14 mouse cellular contexts compared by ENCODE assay signal in the genomic region with DNA sequence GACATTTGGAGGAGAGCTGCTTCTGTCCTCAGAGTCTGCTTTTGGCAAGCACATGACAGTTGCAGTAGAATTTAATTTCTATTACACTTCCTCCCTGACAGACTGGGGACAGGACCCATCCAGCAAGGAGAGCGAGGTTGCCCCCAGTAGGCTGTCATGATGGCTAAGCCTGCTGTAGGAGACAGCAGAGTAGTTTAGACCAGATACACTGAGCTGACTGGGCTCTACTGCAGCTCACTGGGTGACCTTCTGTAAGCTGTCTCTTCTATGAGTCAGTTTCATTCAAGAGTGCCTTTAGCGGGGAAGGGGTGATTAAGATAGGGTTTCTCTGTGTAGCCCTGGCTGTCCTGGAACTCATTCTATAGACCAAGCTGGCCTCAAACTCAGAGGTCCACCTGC. TPM values are rescaled to one million over a fixed set of nuclear protein-coding genes. Genes with fewer than 3 reads are reported as not detected.
DNase-seq lines count a peak whose midpoint lies in the region; ATAC-seq and TF ChIP-seq lines count a peak whose summit lies in the region.
"Had no signal": no experiment of that assay in that cellular context is flagged by ENCODE, and none has a peak within 500 bp of the region (broad histone marks: within the 10 kb centered on the region; RNA-seq: fewer than 3 reads in every experiment).

No protein-coding gene starts in this region.

- no peak for ATAC-seq in hindbrain, postnatal 0 days
- ATAC-seq in heart, embryonic 16.5 days (replicated peaks; ENCODE audit: extremely low read depth, insufficient read depth, low FRiP score), result no peak
- ATAC-seq in midbrain, embryonic 11.5 days (ENCODE audit: low FRiP score), result no peak

- H3K27me3 ChIP-seq in hindbrain, embryonic 10.5 days (ENCODE audit: insufficient read depth, poor library complexity, severe bottlenecking), result no peaks in the 10 kb centered on the region
- no peaks in the 10 kb centered on the region for H3K27me3 ChIP-seq in hindbrain, postnatal 0 days (ENCODE audit: insufficient read depth, low read length)
- H3K27me3 ChIP-seq in heart, embryonic 16.5 days (ENCODE audit: control insufficient read depth, insufficient read depth, low read length), result no peaks in the 10 kb centered on the region
- H3K27me3 ChIP-seq in midbrain, embryonic 11.5 days (ENCODE audit: control insufficient read depth, insufficient read depth, low read length), result no peaks in the 10 kb centered on the region
- H3K27me3 ChIP-seq: hindbrain, embryonic 15.5 days; liver, embryonic 13.5 days had no signal

- no peak for TF ChIP-seq CTCF in hindbrain, postnatal 0 days (IDR thresholded peaks at IDR 0.05; ENCODE audit: low read depth)
- TF ChIP-seq CTCF in bone marrow macrophage, adult 2 months (IDR thresholded peaks at IDR 0.05; ENCODE audit: low read depth, low read length), result no peak

- H3K4me1 ChIP-seq in hindbrain, embryonic 10.5 days (replicated peaks), result peaks cover 54% of the 10 kb centered on the region
- H3K4me1 ChIP-seq in hindbrain, postnatal 0 days (ENCODE audit: insufficient read depth, low read length), result peaks cover 52% of the 10 kb centered on the region
- peaks cover 50% of the 10 kb centered on the region for H3K4me1 ChIP-seq in bone marrow macrophage, adult 2 months (ENCODE audit: control insufficient read depth, insufficient read depth, low read length)
- H3K4me1 ChIP-seq in heart, embryonic 16.5 days (ENCODE audit: control insufficient read depth, insufficient read depth, low read length), result peaks cover 81% of the 10 kb centered on the region
- H3K4me1 ChIP-seq in midbrain, embryonic 11.5 days (ENCODE audit: control insufficient read depth, insufficient read depth, low read length), result 0 out of 2 replicates have a peak, but pooled peaks cover 2% of the 10 kb centered on the region

- 73% methylated on average over 2 of the region's 2 CpGs for WGBS in hindbrain, embryonic 10.5 days
- 72% methylated on average over 2 of the region's 2 CpGs for WGBS in hindbrain, postnatal 0 days
- WGBS in heart, embryonic 16.5 days, result 52% methylated on average over 2 of the region's 2 CpGs
- 83% methylated on average over 2 of the region's 2 CpGs for WGBS in midbrain, embryonic 11.5 days

- no peak overlapping the region for H3K4me2 ChIP-seq in hindbrain, postnatal 0 days (ENCODE audit: low read depth, low read length)
- H3K4me2 ChIP-seq in heart, embryonic 16.5 days (ENCODE audit: low read depth, low read length), result no peak overlapping the region
- no peak overlapping the region for H3K4me2 ChIP-seq in midbrain, embryonic 11.5 days
- H3K4me2 ChIP-seq: hindbrain, embryonic 15.5 days; liver, embryonic 13.5 days; neural tube, embryonic 13.5 days had no signal

- no peaks in the 10 kb centered on the region for H3K36me3 ChIP-seq in hindbrain, embryonic 10.5 days
- no peaks in the 10 kb centered on the region for H3K36me3 ChIP-seq in hindbrain, postnatal 0 days (ENCODE audit: insufficient read depth, low read length)
- H3K36me3 ChIP-seq in heart, embryonic 16.5 days (ENCODE audit: control insufficient read depth, insufficient read depth), result no peaks in the 10 kb centered on the region
- H3K36me3 ChIP-seq in midbrain, embryonic 11.5 days (ENCODE audit: control insufficient read depth, insufficient read depth, low read length), result no peaks in the 10 kb centered on the region
- H3K36me3 ChIP-seq: hindbrain, embryonic 15.5 days; liver, embryonic 13.5 days; neural tube, embryonic 13.5 days had no signal

- H3K9me3 ChIP-seq in hindbrain, embryonic 10.5 days, result no peaks in the 10 kb centered on the region
- H3K9me3 ChIP-seq in hindbrain, postnatal 0 days (ENCODE audit: low read length), result no peaks in the 10 kb centered on the region
- no peaks in the 10 kb centered on the region for H3K9me3 ChIP-seq in heart, embryonic 16.5 days (replicated peaks; ENCODE audit: control insufficient read depth, low read length)
- no peaks in the 10 kb centered on the region for H3K9me3 ChIP-seq in midbrain, embryonic 11.5 days (ENCODE audit: control insufficient read depth, low read length)
- H3K9me3 ChIP-seq: hindbrain, embryonic 15.5 days; liver, embryonic 13.5 days; neural tube, embryonic 13.5 days had no signal

- no peak overlapping the region for H3K9ac ChIP-seq in hindbrain, postnatal 0 days (replicated peaks; ENCODE audit: low read length)
- H3K9ac ChIP-seq in heart, embryonic 16.5 days (ENCODE audit: low read length), result peak overlapping the region; percentile 32
- H3K9ac ChIP-seq in midbrain, embryonic 11.5 days (ENCODE audit: low read length), result no peak overlapping the region
- H3K9ac ChIP-seq: hindbrain, embryonic 15.5 days; liver, embryonic 13.5 days; neural tube, embryonic 13.5 days had no signal

- H3K27ac ChIP-seq in hindbrain, embryonic 10.5 days, result peak overlapping the region; percentile 16; the same call in 1 of the 2 replicates
- H3K27ac ChIP-seq in hindbrain, postnatal 0 days, result no peak overlapping the region
- peak overlapping the region; percentile 96 for H3K27ac ChIP-seq in bone marrow macrophage, adult 2 months (ENCODE audit: insufficient read depth, low read depth, low read length)
- peak overlapping the region; percentile 96 for H3K27ac ChIP-seq in heart, embryonic 16.5 days (ENCODE audit: low read length)
- H3K27ac ChIP-seq in midbrain, embryonic 11.5 days (ENCODE audit: low read depth, low read length), result no peak overlapping the region
- H3K27ac ChIP-seq: hindbrain, embryonic 15.5 days; liver, embryonic 13.5 days; neural tube, embryonic 13.5 days had no signal

- H3K4me3 ChIP-seq in hindbrain, embryonic 10.5 days, result no peak overlapping the region
- H3K4me3 ChIP-seq in hindbrain, postnatal 0 days (ENCODE audit: low read length), result no peak overlapping the region
- no peak overlapping the region for H3K4me3 ChIP-seq in bone marrow macrophage, adult 2 months (ENCODE audit: insufficient read depth, low read length)
- no peak overlapping the region for H3K4me3 ChIP-seq in heart, embryonic 16.5 days (ENCODE audit: low read length)
- no peak overlapping the region for H3K4me3 ChIP-seq in midbrain, embryonic 11.5 days (ENCODE audit: low read depth, low read length)
- H3K4me3 ChIP-seq: erythroblast, embryonic 14.5 days; hindbrain, embryonic 15.5 days; liver, embryonic 13.5 days; neural tube, embryonic 13.5 days had no signal

- DNase-seq in cerebellum, adult 9-10 months, result peak; percentile 59
- DNase-seq in cerebellum, postnatal 14 days, result no peak
- no peak for DNase-seq in hindbrain, embryonic 10.5 days (ENCODE audit: low spot score)
- no peak for DNase-seq in hindbrain, postnatal 0 days (ENCODE audit: low spot score)
- DNase-seq in urinary bladder, postnatal 10 days (ENCODE audit: low spot score), result no peak
- no peak for DNase-seq in midbrain, embryonic 11.5 days (ENCODE audit: low spot score, missing footprints)
- DNase-seq: adrenal gland, adult 8-10 months; gastrocnemius, postnatal 25 days; liver, embryonic 13.5 days had no signal

- no peak for TF ChIP-seq POLR2A in bone marrow macrophage, adult 2 months (IDR thresholded peaks at IDR 0.05; ENCODE audit: borderline replicate concordance, low read depth, low read length)

RNA-seq across cellular contexts. Expression of gene Umps, which starts 27.7 kb away (rescaled TPM):
- polyA plus RNA-seq in hindbrain, embryonic 10.5 days (2016; fragmentation: Nextera tagmentation; extraction: Ambion mirVana), result 63.8 and 87.1 TPM in 2 replicates
- 16.7 and 23.6 TPM in 2 replicates for total RNA-seq in hindbrain, postnatal 0 days (2014; rRNA removed)
- polyA plus RNA-seq in hindbrain, postnatal 0 days (2015; fragmentation: Nextera tagmentation; extraction: Ambion mirVana), result 23.0 and 23.7 TPM in 2 replicates
- polyA plus RNA-seq in bone marrow macrophage, adult 2 months (2012; ENCODE audit: insufficient read depth, insufficient read length, missing spikeins), result 9.2 and 11.6 TPM in 2 replicates
- polyA plus RNA-seq in heart, embryonic 16.5 days (2015; fragmentation: Nextera tagmentation; extraction: Ambion mirVana), result 29.4 and 30.7 TPM in 2 replicates
- polyA plus RNA-seq in midbrain, embryonic 11.5 days (2014; fragmentation: Nextera tagmentation; extraction: Ambion mirVana), result 70.8 and 72.9 TPM in 2 replicates

Comparison
In these comparisons a context has a peak if more than half of its experiments do, and no peak if none do; other contexts are left out.
1. H3K27ac ChIP-seq: peak in hindbrain, embryonic 10.5 days (single experiment), bone marrow macrophage, adult 2 months (single experiment) and heart, embryonic 16.5 days (single experiment); none in hindbrain, postnatal 0 days (single experiment) and midbrain, embryonic 11.5 days (single experiment).